Mouse (Mus musculus): ENCODE measurements around the gene Cxcr1.

GRCm38 (mm10) chr1:74181462-74181861, 13.0 kb downstream of the Cxcr1 start:
- TF ChIP-seq CTCF (IDR thresholded peaks at IDR 0.05; ENCODE audit: low read depth) (no peak), EP300 (IDR thresholded peaks at IDR 0.05; ENCODE audit: low read depth) (no peak)
